Mouse (Mus musculus): ENCODE measurements around the gene Pik3r1.

Gene Pik3r1

GRCm38 (mm10) chr13:101736521-101737387, 31.3 kb downstream of the Pik3r1 start:
- peak; percentile 28 for DNase-seq (ENCODE audit: low spot score)

GRCm38 (mm10) chr13:101735364-101736120, 32.5 kb downstream of the Pik3r1 start:
- no peak for DNase-seq (ENCODE audit: low spot score)

- no peak for DNase-seq (ENCODE audit: low spot score)
Measured at GRCm38 (mm10) chr13:101734227-101734626, 33.8 kb downstream of the Pik3r1 start.

GRCm38 (mm10) chr13:101732675-101733074, 35.3 kb downstream of the Pik3r1 start:
- no peak for DNase-seq (ENCODE audit: low spot score)

GRCm38 (mm10) chr13:101731777-101732176, 36.2 kb downstream of the Pik3r1 start:
- no peak for DNase-seq (ENCODE audit: low spot score)

- DNase-seq (ENCODE audit: low spot score): no peak
Measured at GRCm38 (mm10) chr13:101730351-101730750, 37.7 kb downstream of the Pik3r1 start.

GRCm38 (mm10) chr13:101729248-101730055, 38.6 kb downstream of the Pik3r1 start:
- no peak for DNase-seq (ENCODE audit: low spot score)

- DNase-seq (ENCODE audit: low spot score): no peak
Measured at GRCm38 (mm10) chr13:101728816-101729215, 39.2 kb downstream of the Pik3r1 start.

GRCm38 (mm10) chr13:101728300-101728699, 39.7 kb downstream of the Pik3r1 start:
- DNase-seq (ENCODE audit: low spot score): no peak

- DNase-seq (ENCODE audit: low spot score): no peak
Measured at GRCm38 (mm10) chr13:101727837-101728236, 40.2 kb downstream of the Pik3r1 start.

GRCm38 (mm10) chr13:101726922-101727321, 41.1 kb downstream of the Pik3r1 start:
- DNase-seq (ENCODE audit: low spot score): no peak

GRCm38 (mm10) chr13:101721901-101722595, 46.0 kb downstream of the Pik3r1 start:
- DNase-seq (ENCODE audit: low spot score): no peak

GRCm38 (mm10) chr13:101721154-101721553, 46.9 kb downstream of the Pik3r1 start:
- DNase-seq (ENCODE audit: low spot score): no peak

- peak; percentile 77 for DNase-seq (ENCODE audit: low spot score)
Measured at GRCm38 (mm10) chr13:101719312-101719870, 48.6 kb downstream of the Pik3r1 start.

GRCm38 (mm10) chr13:101718744-101719143, 49.3 kb downstream of the Pik3r1 start:
- DNase-seq (ENCODE audit: low spot score): no peak

GRCm38 (mm10) chr13:101717836-101718235, 50.2 kb downstream of the Pik3r1 start:
- no peak for DNase-seq (ENCODE audit: low spot score)

GRCm38 (mm10) chr13:101713429-101714088, 54.5 kb downstream of the Pik3r1 start:
- peak; percentile 52 for DNase-seq (ENCODE audit: low spot score)

- DNase-seq (ENCODE audit: low spot score): no peak
Measured at GRCm38 (mm10) chr13:101712720-101713428, 55.1 kb downstream of the Pik3r1 start.

- peak; percentile 23 for DNase-seq (ENCODE audit: low spot score)
Measured at GRCm38 (mm10) chr13:101712099-101712498, 55.9 kb downstream of the Pik3r1 start.

- peak; percentile 62 for DNase-seq (ENCODE audit: low spot score)
Measured at GRCm38 (mm10) chr13:101711301-101711700, 56.7 kb downstream of the Pik3r1 start.
